Comparison of ENCODE assay signal across 8 mouse cellular contexts in the genomic region with DNA sequence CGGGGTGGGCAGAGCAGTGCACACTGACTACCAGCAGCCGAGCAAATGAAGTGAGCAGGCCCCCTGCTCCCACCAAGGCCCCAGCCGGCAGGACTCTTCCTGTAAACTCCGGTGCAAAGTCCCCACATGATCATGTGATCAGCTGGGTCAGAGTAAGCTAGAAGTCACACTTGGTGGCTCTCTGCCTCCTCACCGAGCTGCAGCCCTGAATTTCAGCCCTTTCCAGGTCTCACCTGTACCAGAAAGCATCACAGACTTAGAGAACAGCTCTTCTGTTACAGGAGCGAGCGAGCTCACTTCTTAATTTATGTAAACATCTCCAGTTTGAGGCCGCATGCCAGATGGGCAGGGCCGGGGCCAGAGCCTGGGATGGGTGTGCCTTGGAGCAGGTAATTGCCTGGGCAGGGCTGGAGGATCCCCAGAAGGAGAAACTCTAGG. TPM values are rescaled to one million over a fixed set of nuclear protein-coding genes. Genes with fewer than 3 reads are reported as not detected.
DNase-seq lines count a peak whose midpoint lies in the region; ATAC-seq and TF ChIP-seq lines count a peak whose summit lies in the region.
"Had no signal": no experiment of that assay in that cellular context is flagged by ENCODE, and none has a peak within 500 bp of the region (broad histone marks: within the 10 kb centered on the region; RNA-seq: fewer than 3 reads in every experiment).

Rab17 (minus strand) TSS at position 315 of the 438 bp plus-strand sequence.

- no peak within 1 kb of the TSS for H3K9ac ChIP-seq in CH12.LX (ENCODE audit: insufficient read depth, low read depth)
- H3K9ac ChIP-seq in kidney, postnatal 0 days (ENCODE audit: low read depth, low read length): no peak within 1 kb of the TSS

- no peak within 1 kb of the TSS for H3K4me2 ChIP-seq in CH12.LX (ENCODE audit: insufficient read depth, low read depth, poor library complexity, severe bottlenecking)
- H3K4me2 ChIP-seq in kidney, postnatal 0 days (ENCODE audit: low read length): peak within 1 kb of the TSS; percentile 43

- H3K27me3 ChIP-seq in CH12.LX (replicated peaks): peaks cover 64% of the 10 kb centered on the region
- no peaks in the 10 kb centered on the region for H3K27me3 ChIP-seq in kidney, postnatal 0 days (ENCODE audit: insufficient read depth, low read length)

- peak; percentile 30; the same call in 1 of the 2 replicates for ATAC-seq in common myeloid progenitor, adult 5-6 weeks (replicated peaks; ENCODE audit: low read depth, poor library complexity, severe bottlenecking)
- peak; percentile 82 for ATAC-seq in kidney, postnatal 0 days (replicated peaks; ENCODE audit: low FRiP score, low read depth)

- H3K9me3 ChIP-seq in CH12.LX (replicated peaks; ENCODE audit: low read length): no peaks in the 10 kb centered on the region
- no peaks in the 10 kb centered on the region for H3K9me3 ChIP-seq in kidney, postnatal 0 days (replicated peaks; ENCODE audit: low read length)

- peak within 1 kb of the TSS in 2 of 3 experiments; percentile 14 to 15 for H3K4me3 ChIP-seq in CH12.LX (replicated peaks in 1 of 3; ENCODE audit: low read depth in 2 of 3, low read length in 2 of 3, poor library complexity in 1 of 3)
- no peak within 1 kb of the TSS for H3K4me3 ChIP-seq in kidney, postnatal 0 days (replicated peaks; ENCODE audit: low read depth, low read length)

- in situ Hi-C loops in CH12.LX (cut with MboI; ENCODE audit: low pct_ligation_motif_present, low pct_unique_long_range_greater_than_20kb, low sequenced_read_pairs): no loop called here

- dilution Hi-C loops in CH12.LX (cut with MboI; ENCODE audit: extremely low pct_ligation_motif_present, extremely low pct_unique_long_range_greater_than_20kb, low sequenced_read_pairs): no loop called here

- H3K4me1 ChIP-seq in CH12.LX (ENCODE audit: control insufficient read depth in 1 of 2, insufficient read depth in 2 of 2): peaks cover 0 to 4% of the 10 kb centered on the region in 2 experiments; a peak in 1 of 4 replicates
- peaks cover 7% of the 10 kb centered on the region; the same call in 1 of the 2 replicates for H3K4me1 ChIP-seq in kidney, postnatal 0 days (replicated peaks; ENCODE audit: insufficient read depth, low read length)

- TF ChIP-seq POLR2A in CH12.LX (IDR thresholded peaks at IDR 0.05; ENCODE audit: low read depth, low read length): no peak

- TF ChIP-seq CTCF in CH12.LX (conservative IDR thresholded peaks at IDR 0.05 in 1 of 2, IDR thresholded peaks at IDR 0.05 in 1 of 2; ENCODE audit: low read depth in 2 of 2, low read length in 2 of 2): no peak
- no peak for TF ChIP-seq CTCF in kidney, postnatal 0 days (IDR thresholded peaks at IDR 0.05; ENCODE audit: low read depth)

- no peak for TF ChIP-seq RAD21 in CH12.LX (IDR thresholded peaks at IDR 0.05; ENCODE audit: low read depth, low read length)

- no peak for TF ChIP-seq EP300 in CH12.LX (IDR thresholded peaks at IDR 0.05; ENCODE audit: low read length)

- WGBS in kidney, postnatal 0 days: 14% methylated on average over 9 of the region's 9 CpGs

- H3K27ac ChIP-seq in CH12.LX (ENCODE audit: insufficient read depth, low read depth): no peak within 1 kb of the TSS
- H3K27ac ChIP-seq in kidney, postnatal 0 days: peak within 1 kb of the TSS; percentile 80

- no peaks in the 10 kb centered on the region for H3K36me3 ChIP-seq in CH12.LX (replicated peaks in 1 of 2; ENCODE audit: control insufficient read depth in 1 of 2, insufficient read depth in 1 of 2, low read length in 1 of 2)
- no peaks in the 10 kb centered on the region for H3K36me3 ChIP-seq in kidney, postnatal 0 days (ENCODE audit: insufficient read depth, low read length)

- no peaks in the 10 kb centered on the region for H3K79me2 ChIP-seq in CH12.LX (replicated peaks; ENCODE audit: control insufficient read depth, extremely low read depth, insufficient read depth, poor library complexity, severe bottlenecking)

- DNase-seq in CH12.LX (ENCODE audit: extremely low read depth): no peak
- peak; percentile 41 for DNase-seq in kidney, postnatal 0 days (ENCODE audit: low spot score)
- peak; percentile 87 to 92 for DNase-seq in lung, adult 18-20 months
- no peak for DNase-seq in c-Kit-positive CD71-positive TER-119-positive erythroid progenitor cells, embryonic 14.5 days (ENCODE audit: low spot score)
- no peak for DNase-seq in left cerebral cortex, adult 11 months (ENCODE audit: low spot score)
- DNase-seq in natural killer cell, adult 2 months (ENCODE audit: low spot score in 2 of 2): no peak

TF ChIP-seq in CH12.LX, 34 proteins besides CTCF, POLR2A, EP300 and RAD21:
- TF ChIP-seq USF1 (IDR thresholded peaks at IDR 0.05; ENCODE audit: low read depth, low read length) (peak; percentile 34), USF2 (conservative IDR thresholded peaks at IDR 0.05; ENCODE audit: low read depth, low read length) (no peak), ZC3H11A (IDR thresholded peaks at IDR 0.05; ENCODE audit: low read depth, low read length) (no peak), ZKSCAN1 (IDR thresholded peaks at IDR 0.05; ENCODE audit: borderline replicate concordance, low read depth, low read length) (no peak)

RNA-seq across cellular contexts. Expression of gene Rab17, which starts in this region (rescaled TPM):
- 0.55 and 0.64 TPM in 2 replicates for total RNA-seq in CH12.LX (2012; rRNA removed)
- 0.15 and 0.26 TPM in 2 replicates for total RNA-seq in CH12.LX (2014; rRNA removed)
- polyA plus RNA-seq in CH12.LX (2012; ENCODE audit: insufficient read length, low read depth): 0.59 and 1.1 TPM in 2 replicates
- total RNA-seq in common myeloid progenitor, adult 5-6 weeks (2017): 3.2 and 5.1 TPM in 2 replicates
- 21.3 and 23.3 TPM in 2 replicates for polyA plus RNA-seq in kidney, postnatal 0 days (2015; fragmentation: Nextera tagmentation; extraction: Ambion mirVana)
- total RNA-seq: layer of hippocampus, adult 18-20 months had no signal

Comparison
In these comparisons a context has a peak if more than half of its experiments do, and no peak if none do; other contexts are left out.
1. RNA of gene Rab17 (polyA plus RNA-seq): 21.3 to 23.3 TPM in kidney, postnatal 0 days; 0.59 to 1.1 TPM in CH12.LX; every median in the first group is over 10 times any median in the second.
2. DNase-seq: peak in kidney, postnatal 0 days (single experiment) and lung, adult 18-20 months (2 of 2); none in CH12.LX (single experiment), c-Kit-positive CD71-positive TER-119-positive erythroid progenitor cells, embryonic 14.5 days (single experiment), left cerebral cortex, adult 11 months (single experiment) and natural killer cell, adult 2 months (0 of 2).